8 mouse cellular contexts compared by ENCODE assay signal in genomic region chrX:144687742-144688141, GRCm38 (mm10). TPM values are rescaled to one million over a fixed set of nuclear protein-coding genes. Genes with fewer than 3 reads are reported as not detected.
A peak's percentile ranks its signal among the peaks of the same experiment; 100 is the strongest.
DNase-seq lines count a peak whose midpoint lies in the region; ATAC-seq and TF ChIP-seq lines count a peak whose summit lies in the region.

No protein-coding gene starts in this region.

- no peaks in the 10 kb centered on the region for H3K9me3 ChIP-seq in limb, embryonic 12.5 days
- no peaks in the 10 kb centered on the region for H3K9me3 ChIP-seq in stomach, embryonic 15.5 days

- H3K36me3 ChIP-seq in limb, embryonic 12.5 days: no peaks in the 10 kb centered on the region
- no peaks in the 10 kb centered on the region for H3K36me3 ChIP-seq in stomach, embryonic 15.5 days
- no peaks in the 10 kb centered on the region for H3K36me3 ChIP-seq in thymus, adult 2 months (ENCODE audit: control insufficient read depth, insufficient read depth, low read length)

- no peak for TF ChIP-seq POLR2A in thymus, adult 2 months (IDR thresholded peaks at IDR 0.05; ENCODE audit: control insufficient read depth, extremely low read depth, insufficient read depth, low read length, poor library complexity)

- H3K4me3 ChIP-seq in limb, embryonic 12.5 days (replicated peaks): peak overlapping the region; percentile 43
- H3K4me3 ChIP-seq in stomach, embryonic 15.5 days (replicated peaks): peak overlapping the region; percentile 43; the same call in 1 of the 2 replicates
- no peak overlapping the region for H3K4me3 ChIP-seq in thymus, adult 2 months (ENCODE audit: control insufficient read depth, insufficient read depth, low read length)

- no peak for TF ChIP-seq CTCF in thymus, adult 2 months (IDR thresholded peaks at IDR 0.05; ENCODE audit: borderline replicate concordance, control insufficient read depth, extremely low read depth, insufficient read depth, low read length, poor library complexity)

- WGBS in limb, embryonic 12.5 days: 34% methylated on average over 17 of the region's 20 CpGs
- 27% methylated on average over 20 of the region's 20 CpGs for WGBS in stomach, embryonic 15.5 days
- WGBS in thymus, adult 2 months: 8% methylated on average over 20 of the region's 20 CpGs

- no peaks in the 10 kb centered on the region for H3K4me1 ChIP-seq in limb, embryonic 12.5 days (replicated peaks)
- no peaks in the 10 kb centered on the region for H3K4me1 ChIP-seq in stomach, embryonic 15.5 days
- no peaks in the 10 kb centered on the region for H3K4me1 ChIP-seq in thymus, adult 2 months (replicated peaks; ENCODE audit: control insufficient read depth, insufficient read depth, low read length)

- DNase-seq in embryo, embryonic 9.5 days (ENCODE audit: extremely low spot score): peak; percentile 2
- DNase-seq in embryo, embryonic 10.5 days (ENCODE audit: low spot score): no peak
- peak; percentile 2 for DNase-seq in retina, embryonic 14.5 days (ENCODE audit: low spot score)
- no peak for DNase-seq in retina, postnatal 1 day
- DNase-seq in MN1 (ENCODE audit: low spot score): no peak
- no peak for DNase-seq in thymus, adult 2 months

- ATAC-seq in limb, embryonic 12.5 days (ENCODE audit: insufficient number of reproducible peaks, insufficient read depth, low FRiP score, low TSS enrichment, low read depth): no peak
- no peak for ATAC-seq in stomach, embryonic 15.5 days (ENCODE audit: insufficient read depth, low FRiP score, low read depth)

- H3K9ac ChIP-seq in limb, embryonic 12.5 days (replicated peaks): no peak overlapping the region
- H3K9ac ChIP-seq in stomach, embryonic 15.5 days: no peak overlapping the region

- peak overlapping the region; percentile 62 for H3K4me2 ChIP-seq in limb, embryonic 12.5 days
- H3K4me2 ChIP-seq in stomach, embryonic 15.5 days: peak overlapping the region; percentile 64

- H3K27me3 ChIP-seq in limb, embryonic 12.5 days: peaks cover 49% of the 10 kb centered on the region
- H3K27me3 ChIP-seq in stomach, embryonic 15.5 days (replicated peaks): no peaks in the 10 kb centered on the region
- H3K27me3 ChIP-seq in thymus, adult 2 months (ENCODE audit: control insufficient read depth, insufficient read depth, low read length): no peaks in the 10 kb centered on the region

- H3K27ac ChIP-seq in limb, embryonic 12.5 days: no peak overlapping the region
- H3K27ac ChIP-seq in stomach, embryonic 15.5 days: no peak overlapping the region
- H3K27ac ChIP-seq in thymus, adult 2 months (ENCODE audit: control insufficient read depth, insufficient read depth, low read length): no peak overlapping the region

RNA-seq across cellular contexts. Expression of gene Trpc5, which starts 0.2 kb away (rescaled TPM):
- polyA plus RNA-seq in limb, embryonic 12.5 days (2016; fragmentation: Nextera tagmentation; extraction: Ambion mirVana): 0.14 and 0.31 TPM in 2 replicates
- 0.36 and 0.50 TPM in 2 replicates for polyA plus RNA-seq in stomach, embryonic 15.5 days (2015; fragmentation: Nextera tagmentation; extraction: Ambion mirVana)
- 0.03 TPM in 1 of 2 replicates, not detected in the other for polyA plus RNA-seq in thymus, adult 2 months (2012; rRNA removed)

RNA-seq across cellular contexts. Expression of gene Rtl4, which starts 1.0 kb away (rescaled TPM):
- polyA plus RNA-seq in limb, embryonic 12.5 days (2016; fragmentation: Nextera tagmentation; extraction: Ambion mirVana): 0.56 and 0.65 TPM in 2 replicates
- 0.85 and 0.93 TPM in 2 replicates for polyA plus RNA-seq in stomach, embryonic 15.5 days (2015; fragmentation: Nextera tagmentation; extraction: Ambion mirVana)
- not detected in 2 replicates for polyA plus RNA-seq in thymus, adult 2 months (2012; rRNA removed)

Comparison
In these comparisons a context has a peak if more than half of its experiments do, and no peak if none do; other contexts are left out.
1. DNase-seq: peak in embryo, embryonic 9.5 days (single experiment) and retina, embryonic 14.5 days (single experiment); none in embryo, embryonic 10.5 days (single experiment), retina, postnatal 1 day (single experiment), MN1 (single experiment) and thymus, adult 2 months (single experiment).